Mouse (Mus musculus) lung, postnatal 0 days (tissue): Measurements from ENCODE around the gene Prss50. TPM values are rescaled to one million over a fixed set of nuclear protein-coding genes. Genes with fewer than 3 reads are reported as not detected.
A peak's percentile ranks its signal among the peaks of the same experiment; 100 is the strongest.

Experiments used
- ATAC-seq: fragments of 200-750 bp; cut with Nextera tagmentation; 2 replicates; pipeline ENCODE4 v1.8.0; 2017; ENCODE audit warnings: moderate library complexity
- DNase-seq: peaks from one replicate; pipeline ENCODE4 v3.0.0-alpha.2; 2016; ENCODE audit warnings: low spot score
- H3K27ac ChIP-seq: fragments of 300-500 bp; sonication (generic); 2 replicates; pipeline ENCODE4 v1.5.1; 2014; ENCODE audit warnings: antibody characterized with exemption, mild to moderate bottlenecking, low read length, mixed read lengths
- H3K27me3 ChIP-seq: fragments of 300-500 bp; sonication (generic); replicated peaks from 2 replicates; pipeline ENCODE4 v1.6.1; 2014; ENCODE audit warnings: low read length, mixed read lengths; ENCODE audit not compliant: insufficient read depth
- H3K36me3 ChIP-seq: fragments of 300-500 bp; sonication (generic); 2 replicates; pipeline ENCODE4 v1.6.1; 2014; ENCODE audit warnings: low read length, mixed read lengths; ENCODE audit not compliant: insufficient read depth
- H3K4me1 ChIP-seq: fragments of 300-500 bp; sonication (generic); 2 replicates; pipeline ENCODE4 v1.6.1; 2014; ENCODE audit warnings: antibody characterized with exemption, low read depth, low read length, mixed read lengths; ENCODE audit not compliant: insufficient read depth
- H3K4me2 ChIP-seq: fragments of 300-500 bp; sonication (generic); replicated peaks from 2 replicates; pipeline ENCODE4 v1.6.1; 2014; ENCODE audit warnings: low read depth, mild to moderate bottlenecking, low read length, moderate library complexity, mixed read lengths
- H3K4me3 ChIP-seq: fragments of 300-500 bp; sonication (generic); 2 replicates; pipeline ENCODE4 v1.5.1; 2014; ENCODE audit warnings: low read depth, low read length
- H3K9ac ChIP-seq: fragments of 300-500 bp; sonication (generic); replicated peaks from 2 replicates; pipeline ENCODE4 v1.6.1; 2014; ENCODE audit warnings: low read depth, mild to moderate bottlenecking
- H3K9me3 ChIP-seq: fragments of 300-500 bp; sonication (generic); 2 replicates; pipeline ENCODE4 v1.6.1; 2016; ENCODE audit warnings: low read length, mixed read lengths
- CTCF ChIP-seq: IDR thresholded peaks from 2 replicates; pipeline ENCODE4 v1.5.1; 2016; ENCODE audit warnings: antibody characterized with exemption, mild to moderate bottlenecking
- EP300 ChIP-seq: IDR thresholded peaks from 2 replicates; pipeline ENCODE4 v1.6.1; 2016; ENCODE audit warnings: antibody characterized with exemption, mild to moderate bottlenecking, control low read depth
- WGBS: fragments of 180-500 bp; shearing (Covaris S2); extraction: QIAGEN DNeasy Blood & Tissue Kit; methylation state at CpG from one replicate; pipeline ENCODE4 v1.1.7; 2014; 5-methylcytosine and 5-hydroxymethylcytosine counted together
- polyA plus RNA-seq: library from polyadenylated mRNA; unstranded; fragments of >200 nt; fragmentation: Nextera tagmentation; extraction: Ambion mirVana; gene quantifications from 2 replicates; pipeline ENCODE4 v1.2.1, GENCODE M21; 2015

The Prss50 gene
- polyA plus RNA-seq, 1 experiment from 2014 or later: 0.20 TPM

GRCm38 (mm10) chr9:110841438-110841837 is 16.3 kb upstream of the Prss50 start:
- ATAC-seq (peak; percentile 82), DNase-seq (peak; percentile 90)
- no peak overlapping the region for H3K4me2 ChIP-seq
- H3K4me3 ChIP-seq: no peak overlapping the region
- no peaks in the 10 kb centered on the region for H3K36me3 ChIP-seq
- TF ChIP-seq EP300 (no peak), CTCF (no peak)
- no peaks in the 10 kb centered on the region; the same call in 1 of the 2 replicates for H3K4me1 ChIP-seq
- 23% methylated on average over 2 of the region's 2 CpGs for WGBS
- no peak overlapping the region for H3K27ac ChIP-seq
- no peaks in the 10 kb centered on the region for H3K9me3 ChIP-seq
- H3K27me3 ChIP-seq: no peaks in the 10 kb centered on the region
- no peak overlapping the region for H3K9ac ChIP-seq

GRCm38 (mm10) chr9:110844206-110844605 is 13.6 kb upstream of the Prss50 start, which contains the start of gene Prss46:
Gene Prss46, plus strand, starts transcription at chr9:110844506.
- Histone ChIP-seq H3K36me3 (no peaks in the 10 kb centered on the region), H3K27me3 (no peaks in the 10 kb centered on the region), H3K9ac (no peak within 1 kb of the TSS), H3K4me1 (no peaks in the 10 kb centered on the region; the same call in 1 of the 2 replicates), H3K4me3 (no peak within 1 kb of the TSS), H3K27ac (no peak within 1 kb of the TSS), H3K9me3 (no peaks in the 10 kb centered on the region), H3K4me2 (no peak within 1 kb of the TSS)
- no peak for ATAC-seq
- TF ChIP-seq EP300 (no peak), CTCF (no peak)
- no peak for DNase-seq
- WGBS: 72% methylated on average over 10 of the region's 10 CpGs

- H3K27me3 ChIP-seq: no peaks in the 10 kb centered on the region
- ATAC-seq (no peak), DNase-seq (no peak)
- WGBS: 63% methylated on average over 7 of the region's 7 CpGs
- no peak overlapping the region for H3K4me2 ChIP-seq
- no peak overlapping the region for H3K9ac ChIP-seq
- no peak overlapping the region for H3K27ac ChIP-seq
- no peak for TF ChIP-seq CTCF
- no peak for TF ChIP-seq EP300
- no peak overlapping the region for H3K4me3 ChIP-seq
- no peaks in the 10 kb centered on the region for H3K4me1 ChIP-seq
- no peaks in the 10 kb centered on the region for H3K9me3 ChIP-seq
- H3K36me3 ChIP-seq: no peaks in the 10 kb centered on the region
These were observed 8.6 kb upstream of the Prss50 start for GRCm38 (mm10) chr9:110849162-110849561.

GRCm38 (mm10) chr9:110855903-110856302 is 1.9 kb upstream of the Prss50 start:
- Histone ChIP-seq H3K36me3 (no peaks in the 10 kb centered on the region), H3K4me1 (no peaks in the 10 kb centered on the region), H3K27me3 (no peaks in the 10 kb centered on the region; the same call in 1 of the 2 replicates), H3K9me3 (no peaks in the 10 kb centered on the region), H3K4me2 (no peak overlapping the region), H3K4me3 (no peak overlapping the region), H3K9ac (no peak overlapping the region), H3K27ac (no peak overlapping the region)
- TF ChIP-seq CTCF (no peak), EP300 (no peak)
- ATAC-seq (no peak), DNase-seq (no peak)
- 66% methylated on average over 7 of the region's 7 CpGs for WGBS

- TF ChIP-seq EP300 (no peak), CTCF (no peak)
- H3K36me3 ChIP-seq: no peaks in the 10 kb centered on the region
- WGBS: 23% methylated on average over 4 of the region's 4 CpGs
- H3K27ac ChIP-seq: no peak overlapping the region
- ATAC-seq (no peak), DNase-seq (no peak)
- no peak overlapping the region for H3K9ac ChIP-seq
- no peaks in the 10 kb centered on the region for H3K4me1 ChIP-seq
- H3K27me3 ChIP-seq: no peaks in the 10 kb centered on the region; the same call in 1 of the 2 replicates
- H3K9me3 ChIP-seq: no peaks in the 10 kb centered on the region
- H3K4me3 ChIP-seq: no peak overlapping the region
- H3K4me2 ChIP-seq: no peak overlapping the region
These were observed 847 bp upstream of the Prss50 start for GRCm38 (mm10) chr9:110856920-110857319.

- DNase-seq (no peak), ATAC-seq (no peak)
- Histone ChIP-seq H3K4me2 (no peak overlapping the region), H3K4me3 (no peak overlapping the region), H3K36me3 (no peaks in the 10 kb centered on the region), H3K27ac (no peak overlapping the region), H3K4me1 (no peaks in the 10 kb centered on the region), H3K9me3 (no peaks in the 10 kb centered on the region), H3K27me3 (no peaks in the 10 kb centered on the region; the same call in 1 of the 2 replicates), H3K9ac (no peak overlapping the region)
- TF ChIP-seq EP300 (no peak), CTCF (no peak)
- 37% methylated on average over 5 of the region's 5 CpGs for WGBS
These were observed 756 bp downstream of the Prss50 start for GRCm38 (mm10) chr9:110858523-110858922.
